Mouse (Mus musculus): ENCODE data around the gene Tex9.
"Not testable (repeated sequence)": the region's sequence is repeated elsewhere in the genome, so short reads cannot be mapped to it uniquely, and the experiment has no call there.

The Tex9 gene

GRCm38 (mm10) chr9:72479276-72479675, 12.7 kb downstream of the Tex9 start:
- DNase-seq (ENCODE audit: low read depth), result no peak

DNA sequence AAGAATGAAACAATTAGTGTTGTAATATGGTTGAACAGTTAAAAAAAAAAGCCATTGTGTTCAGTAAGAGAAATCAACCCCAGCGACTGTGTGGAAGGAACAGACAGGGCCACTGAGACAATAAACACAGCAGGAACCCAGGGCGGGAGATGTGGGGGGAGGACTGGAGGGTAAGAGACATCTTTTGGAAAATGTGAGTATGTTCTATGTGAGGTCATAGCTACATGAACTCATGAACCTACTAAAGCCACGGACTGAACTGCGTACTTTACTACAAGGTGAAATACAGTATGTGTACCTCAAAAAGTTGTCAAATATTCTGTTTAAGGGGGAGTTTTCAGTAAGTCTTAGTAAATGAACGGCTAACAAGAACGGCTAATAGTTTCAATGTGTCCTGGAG, 14.7 kb downstream of the Tex9 start:
- no peak for DNase-seq (ENCODE audit: low read depth)

DNA sequence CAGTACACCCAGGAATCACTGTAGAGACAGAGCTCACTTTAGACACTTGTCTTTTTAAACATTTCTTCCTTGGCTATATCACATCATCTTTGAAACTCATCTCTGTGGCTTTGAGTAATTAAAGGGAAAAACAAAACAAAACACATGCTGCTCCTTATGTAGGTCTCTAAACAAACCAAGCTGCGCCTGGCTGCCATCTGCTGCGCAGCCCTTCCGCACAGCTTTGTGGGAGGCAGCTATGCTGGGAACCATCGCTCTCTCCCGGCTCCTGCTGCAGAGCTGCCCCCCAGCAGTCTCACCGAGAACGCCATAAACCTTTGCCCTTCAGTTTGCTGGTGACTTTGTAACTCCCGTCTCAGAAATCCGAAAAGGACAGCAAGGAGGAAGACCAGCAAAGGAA, 16.5 kb downstream of the Tex9 start:
- DNase-seq (ENCODE audit: low read depth), result no peak

DNA sequence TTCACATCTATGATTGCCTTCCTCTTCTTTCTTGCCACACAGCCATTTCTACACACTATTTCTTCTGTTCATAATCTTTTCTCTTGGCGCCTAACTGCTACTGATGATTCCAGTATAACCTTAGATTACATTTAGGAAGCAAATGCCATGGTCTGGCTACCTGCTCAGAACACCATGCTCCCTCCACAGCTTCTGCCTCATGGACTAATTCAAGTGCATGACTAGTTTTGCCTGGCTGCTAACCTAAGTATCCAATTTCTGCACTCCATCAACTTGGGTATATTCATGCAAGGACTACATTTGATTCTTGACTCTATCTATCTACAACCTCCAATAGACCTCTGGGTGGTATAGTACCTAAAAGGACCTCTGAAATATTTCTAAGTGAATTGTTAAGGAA, 22.2 kb downstream of the Tex9 start:
- DNase-seq (ENCODE audit: low read depth), result no peak

- no peak for DNase-seq (ENCODE audit: low read depth)
Measured at GRCm38 (mm10) chr9:72468616-72469015, 23.4 kb downstream of the Tex9 start.

- DNase-seq (ENCODE audit: low read depth), result peak; percentile 44
Measured at GRCm38 (mm10) chr9:72467551-72468407, 24.2 kb downstream of the Tex9 start.

GRCm38 (mm10) chr9:72465754-72466181, 26.2 kb downstream of the Tex9 start:
- DNase-seq (ENCODE audit: low read depth), result no peak

DNA sequence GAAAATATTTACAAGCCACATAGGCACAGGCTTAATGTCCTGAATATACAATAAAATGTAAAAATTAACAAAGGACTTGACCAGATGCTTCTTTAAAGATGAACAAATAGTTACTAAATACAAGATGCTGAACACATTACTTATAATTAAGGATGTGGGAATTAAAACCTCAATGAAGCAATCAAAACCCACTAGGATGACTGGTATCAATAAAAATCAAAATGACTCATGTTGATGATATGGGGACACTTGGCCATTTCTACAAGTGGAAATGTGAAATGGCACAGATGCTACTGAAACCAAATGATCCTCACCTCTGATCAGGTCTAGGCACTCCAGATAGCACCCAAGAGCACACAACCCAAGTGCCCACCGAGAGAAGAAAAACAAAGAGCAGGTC, 27.2 kb downstream of the Tex9 start:
- DNase-seq (ENCODE audit: low read depth), result no peak

DNA sequence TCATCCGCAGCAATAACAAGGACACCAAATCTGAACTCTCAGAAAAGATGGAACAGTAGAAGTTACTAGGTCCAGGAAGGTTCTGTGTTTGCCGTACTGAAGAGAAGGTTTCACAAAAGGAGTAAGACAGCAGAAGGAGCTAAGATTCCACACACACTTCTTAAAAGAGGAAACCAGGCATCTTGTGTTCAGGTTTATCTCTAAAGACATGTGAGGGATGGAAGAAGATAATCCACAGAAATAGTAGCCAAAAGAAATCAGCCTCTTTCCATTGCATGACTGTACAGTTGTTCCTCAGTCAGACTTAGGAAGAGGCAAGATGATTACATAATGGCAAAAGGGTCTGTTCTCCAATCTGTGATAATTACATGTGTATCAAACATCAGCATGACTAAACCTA, 29.6 kb downstream of the Tex9 start:
- no peak for DNase-seq (ENCODE audit: low read depth)

GRCm38 (mm10) chr9:72460767-72461166, 31.2 kb downstream of the Tex9 start:
- DNase-seq (ENCODE audit: low read depth), result no peak

DNA sequence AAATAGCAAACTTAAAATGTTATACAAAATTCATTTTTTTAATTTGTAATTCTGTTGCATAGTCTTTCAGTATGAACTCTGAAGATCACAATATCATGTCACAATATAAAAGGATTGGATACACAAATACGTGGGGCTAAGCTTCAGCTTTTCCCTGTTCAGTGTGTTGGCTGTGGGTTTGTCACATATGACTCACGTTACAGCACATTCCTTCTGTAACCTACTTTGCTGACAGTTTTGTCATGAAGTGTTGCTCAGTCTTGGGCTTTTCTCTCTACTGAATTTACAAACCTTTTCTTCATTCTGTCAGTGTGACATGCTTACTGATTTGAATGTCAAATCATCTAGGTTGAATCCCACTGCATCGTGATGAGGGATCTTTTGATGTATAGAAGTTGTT, 32.3 kb downstream of the Tex9 start:
- DNase-seq (ENCODE audit: low read depth), result no peak

- peak; percentile 53 for DNase-seq (ENCODE audit: low read depth)
Measured at GRCm38 (mm10) chr9:72458233-72458632, 33.8 kb downstream of the Tex9 start.

GRCm38 (mm10) chr9:72456374-72456773, 35.6 kb downstream of the Tex9 start:
- no peak for DNase-seq (ENCODE audit: low read depth)

- DNase-seq (ENCODE audit: low read depth), result not testable (repeated sequence)
Measured at GRCm38 (mm10) chr9:72454281-72454680, 37.7 kb downstream of the Tex9 start.

GRCm38 (mm10) chr9:72451111-72451510, 40.9 kb downstream of the Tex9 start:
- DNase-seq (ENCODE audit: low read depth), result no peak

- no peak for DNase-seq (ENCODE audit: low read depth)
Measured at GRCm38 (mm10) chr9:72450363-72450762, 41.6 kb downstream of the Tex9 start.

- no peak for DNase-seq (ENCODE audit: low read depth)
Measured at GRCm38 (mm10) chr9:72449841-72450240, 42.2 kb downstream of the Tex9 start.

- no peak for DNase-seq (ENCODE audit: low read depth)
Measured at GRCm38 (mm10) chr9:72449367-72449766, 42.6 kb downstream of the Tex9 start.

DNA sequence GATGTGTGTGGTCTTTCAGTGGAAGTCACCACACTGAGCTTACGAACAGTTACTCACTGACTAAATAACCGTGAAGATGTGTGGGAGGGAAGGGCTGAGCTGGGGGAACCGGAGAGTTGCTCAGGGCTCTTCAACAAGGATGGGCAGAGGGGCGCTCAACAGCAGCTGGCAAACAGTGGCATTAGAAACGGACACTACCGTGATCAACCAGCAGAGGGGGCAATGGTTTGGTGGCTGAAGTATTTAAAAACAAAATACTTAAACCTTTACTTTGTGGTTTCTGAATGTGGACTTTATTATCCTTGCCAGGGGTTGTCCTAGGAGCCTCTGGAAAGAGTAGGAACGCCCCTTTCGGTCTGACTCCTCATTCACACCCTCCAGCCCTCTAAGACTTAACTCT, 44.0 kb downstream of the Tex9 start:
- DNase-seq (ENCODE audit: low read depth), result peak; percentile 53

- no peak for DNase-seq (ENCODE audit: low read depth)
Measured at GRCm38 (mm10) chr9:72441927-72442715, 49.9 kb downstream of the Tex9 start.

DNA sequence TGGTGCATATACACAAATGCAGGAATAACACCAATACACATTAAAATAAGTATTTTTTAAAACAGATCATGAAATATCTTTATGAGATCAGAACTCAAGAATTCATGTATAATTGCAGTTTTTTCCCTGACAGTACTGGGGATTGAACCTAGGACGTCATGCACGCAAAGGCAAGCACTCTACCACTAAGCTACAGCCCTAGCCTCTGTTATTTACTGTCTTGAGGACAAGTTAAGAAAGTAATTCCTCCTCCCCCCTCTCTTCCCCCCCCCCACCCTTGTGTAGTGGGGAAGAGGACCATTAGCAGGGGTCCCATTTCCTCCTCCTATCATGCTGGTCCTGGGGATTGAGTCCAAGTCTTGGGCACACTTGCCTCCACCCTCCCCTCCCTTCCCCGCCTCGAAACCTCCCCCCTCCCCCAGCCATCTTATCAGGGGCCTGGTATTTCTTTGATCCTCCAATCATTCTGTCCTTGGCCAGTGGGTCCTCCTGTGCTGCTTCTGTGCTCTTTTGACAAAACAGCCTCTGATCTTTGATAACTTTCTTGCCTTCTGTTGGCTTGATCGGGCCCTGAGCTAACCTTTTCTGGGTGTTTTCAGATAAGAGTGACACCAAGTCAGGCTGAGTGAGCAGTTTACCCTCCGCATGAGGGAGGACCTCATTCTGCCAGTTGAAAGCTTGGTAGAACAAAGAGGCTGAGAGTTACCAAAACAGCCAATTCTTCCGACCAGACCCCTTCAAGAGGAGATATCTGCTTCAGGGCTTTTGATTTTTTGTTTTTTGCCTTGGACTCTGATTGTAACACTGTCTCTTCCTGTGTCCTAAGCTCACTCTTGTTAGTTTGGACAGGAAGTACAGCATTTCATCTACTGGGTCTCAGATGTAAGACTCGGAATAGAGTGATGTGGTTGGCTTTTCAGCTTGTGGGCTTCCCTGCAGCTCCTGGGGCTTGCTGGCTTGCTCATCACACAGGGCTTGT, 50.8 kb downstream of the Tex9 start:
- no peak for DNase-seq (ENCODE audit: low read depth)

DNA sequence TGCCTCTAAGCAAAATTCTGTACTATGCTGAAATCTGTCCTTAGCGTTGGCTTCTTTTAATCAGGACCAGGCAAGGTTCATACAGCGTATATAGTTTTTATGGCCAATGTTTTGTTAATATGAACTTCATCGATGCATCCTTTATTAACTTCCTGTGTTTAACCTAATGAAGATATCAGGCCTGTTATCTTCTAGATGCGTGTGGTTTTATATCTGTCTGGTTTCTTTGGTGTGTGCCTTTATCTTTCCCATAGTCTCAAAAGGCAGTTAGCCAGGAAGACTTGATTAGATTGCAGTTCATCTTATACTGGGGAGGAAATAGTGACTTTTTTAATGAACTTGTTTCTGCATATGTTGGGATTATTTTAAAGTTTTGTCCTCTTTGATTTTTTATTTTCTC, 51.7 kb downstream of the Tex9 start:
- DNase-seq (ENCODE audit: low read depth), result no peak

All from c-Kit-positive CD71-negative TER-119-negative erythroid progenitor cells, embryonic 14.5 days (primary cell).